Mouse (Mus musculus) heart, embryonic 16.5 days (tissue): ENCODE results near the gene Crocc. TPM values are rescaled to one million over a fixed set of nuclear protein-coding genes. Genes with fewer than 3 reads are reported as not detected.
A peak's percentile ranks its signal among the peaks of the same experiment; 100 is the strongest.

Experiments used
- ATAC-seq: fragments of 200-750 bp; cut with Nextera tagmentation; replicated peaks from 2 replicates; pipeline ENCODE4 v1.8.0; 2017; ENCODE audit warnings: moderate number of reproducible peaks; ENCODE audit not compliant: insufficient read depth, low FRiP score; ENCODE audit errors: extremely low read depth
- H3K27ac ChIP-seq: fragments of 300-500 bp; sonication (generic); 2 replicates; pipeline ENCODE4 v1.5.1; 2014; ENCODE audit warnings: mild to moderate bottlenecking, low read length, control low read depth, moderate library complexity
- H3K27me3 ChIP-seq: fragments of 300-500 bp; sonication (generic); 2 replicates; pipeline ENCODE4 v1.6.1; 2014; ENCODE audit warnings: low read length, mixed read lengths; ENCODE audit not compliant: control insufficient read depth, insufficient read depth
- H3K36me3 ChIP-seq: fragments of 300-500 bp; sonication (generic); 2 replicates; pipeline ENCODE4 v1.6.1; 2014; ENCODE audit not compliant: control insufficient read depth, insufficient read depth
- H3K4me1 ChIP-seq: fragments of 300-500 bp; sonication (generic); 2 replicates; pipeline ENCODE4 v1.6.1; 2014; ENCODE audit warnings: low read length, mixed read lengths; ENCODE audit not compliant: control insufficient read depth, insufficient read depth
- H3K4me2 ChIP-seq: fragments of 300-500 bp; sonication (generic); 2 replicates; pipeline ENCODE4 v1.6.1; 2014; ENCODE audit warnings: low read depth, mild to moderate bottlenecking, control low read depth, low read length
- H3K4me3 ChIP-seq: fragments of 300-500 bp; sonication (generic); 2 replicates; pipeline ENCODE4 v1.5.1; 2014; ENCODE audit warnings: mild to moderate bottlenecking, control low read depth, low read length
- H3K9ac ChIP-seq: fragments of 300-500 bp; sonication (generic); 2 replicates; pipeline ENCODE4 v1.6.1; 2014; ENCODE audit warnings: low read length, control low read depth
- H3K9me3 ChIP-seq: fragments of 300-500 bp; sonication (generic); replicated peaks from 2 replicates; pipeline ENCODE4 v1.6.1; 2016; ENCODE audit warnings: low read length; ENCODE audit not compliant: control insufficient read depth
- WGBS: fragments of 180-500 bp; shearing (Covaris S2); extraction: QIAGEN DNeasy Blood & Tissue Kit; methylation state at CpG from one replicate; pipeline ENCODE4 v1.1.7; 2014; 5-methylcytosine and 5-hydroxymethylcytosine counted together
- polyA plus RNA-seq: library from polyadenylated mRNA; unstranded; fragments of >200 nt; fragmentation: Nextera tagmentation; extraction: Ambion mirVana; gene quantifications from 2 replicates; pipeline ENCODE4 v1.2.1, GENCODE M21; 2015

Gene Crocc
- polyA plus RNA-seq: 3.0 and 4.2 TPM in 2 replicates

GRCm38 (mm10) chr4:141060426-141061301 is at the start of gene Crocc:
Crocc (minus strand) TSS chr4:141060550.
- no peaks in the 10 kb centered on the region for H3K27me3 ChIP-seq
- under 1% methylated on average over 75 of the region's 77 CpGs for WGBS
- peaks cover 23% of the 10 kb centered on the region for H3K4me1 ChIP-seq
- peak within 1 kb of the TSS; percentile 90 for H3K27ac ChIP-seq
- peak within 1 kb of the TSS; percentile 82 for H3K9ac ChIP-seq
- peak; percentile 96 for ATAC-seq
- H3K4me3 ChIP-seq: peak within 1 kb of the TSS; percentile 70
- H3K36me3 ChIP-seq: peaks cover 11% of the 10 kb centered on the region
- no peaks in the 10 kb centered on the region for H3K9me3 ChIP-seq
- H3K4me2 ChIP-seq: peak within 1 kb of the TSS; percentile 77

- WGBS: 20% methylated on average over 10 of the region's 10 CpGs
- H3K4me3 ChIP-seq: no peak overlapping the region
- ATAC-seq: no peak; the same call in 1 of the 2 replicates
These were observed 47.9 kb upstream of the Crocc start for GRCm38 (mm10) chr4:141108196-141108732.

GRCm38 (mm10) chr4:141106526-141107183 is 46.3 kb upstream of the Crocc start:
- H3K9me3 ChIP-seq: 0 out of 2 replicates have a peak, but pooled peaks cover 3% of the 10 kb centered on the region
- 81% methylated on average over 16 of the region's 16 CpGs for WGBS
- no peak overlapping the region for H3K27ac ChIP-seq
- H3K4me3 ChIP-seq: no peak overlapping the region
- no peak overlapping the region for H3K4me2 ChIP-seq
- ATAC-seq: no peak
- H3K4me1 ChIP-seq: no peaks in the 10 kb centered on the region
- H3K27me3 ChIP-seq: no peaks in the 10 kb centered on the region
- no peak overlapping the region for H3K9ac ChIP-seq
- H3K36me3 ChIP-seq: peaks cover 5% of the 10 kb centered on the region; the same call in 1 of the 2 replicates

More at GRCm38 (mm10) chr4:141108196-141108732, 47.9 kb upstream of the Crocc start:
- no peak overlapping the region for H3K4me2 ChIP-seq
- H3K9me3 ChIP-seq: no peaks in the 10 kb centered on the region
- H3K27ac ChIP-seq: peak overlapping the region; percentile 30; the same call in 1 of the 2 replicates
- H3K4me1 ChIP-seq: no peaks in the 10 kb centered on the region
- H3K27me3 ChIP-seq: no peaks in the 10 kb centered on the region
- H3K9ac ChIP-seq: 0 out of 2 replicates have a peak overlapping the region, but pooled peaks have one; percentile 9
- H3K36me3 ChIP-seq: peaks cover 5% of the 10 kb centered on the region; the same call in 1 of the 2 replicates

- no peaks in the 10 kb centered on the region for H3K36me3 ChIP-seq
- ATAC-seq: no peak
- no peak overlapping the region for H3K9ac ChIP-seq
- no peaks in the 10 kb centered on the region for H3K27me3 ChIP-seq
- no peak overlapping the region for H3K4me2 ChIP-seq
- no peak overlapping the region for H3K27ac ChIP-seq
- 0 out of 2 replicates have a peak, but pooled peaks cover 3% of the 10 kb centered on the region for H3K9me3 ChIP-seq
- H3K4me3 ChIP-seq: no peak overlapping the region
- 62% methylated on average over 6 of the region's 6 CpGs for WGBS
- no peaks in the 10 kb centered on the region for H3K4me1 ChIP-seq
These were observed 41.5 kb upstream of the Crocc start for GRCm38 (mm10) chr4:141101855-141102254.

GRCm38 (mm10) chr4:141101291-141101690 is 40.9 kb upstream of the Crocc start:
- Histone ChIP-seq H3K36me3 (no peaks in the 10 kb centered on the region), H3K27me3 (no peaks in the 10 kb centered on the region), H3K4me2 (no peak overlapping the region), H3K4me1 (no peaks in the 10 kb centered on the region), H3K27ac (no peak overlapping the region), H3K9ac (no peak overlapping the region), H3K9me3 (0 out of 2 replicates have a peak, but pooled peaks cover 3% of the 10 kb centered on the region), H3K4me3 (no peak overlapping the region)
- WGBS: 93% methylated on average over 9 of the region's 9 CpGs
- no peak for ATAC-seq

GRCm38 (mm10) chr4:141099956-141100355 is 39.6 kb upstream of the Crocc start:
- H3K27me3 ChIP-seq: no peaks in the 10 kb centered on the region
- 0 out of 2 replicates have a peak, but pooled peaks cover 3% of the 10 kb centered on the region for H3K9me3 ChIP-seq
- H3K9ac ChIP-seq: no peak overlapping the region
- H3K4me1 ChIP-seq: no peaks in the 10 kb centered on the region
- H3K4me3 ChIP-seq: no peak overlapping the region
- H3K4me2 ChIP-seq: no peak overlapping the region
- H3K27ac ChIP-seq: no peak overlapping the region
- 69% methylated on average over 5 of the region's 5 CpGs for WGBS
- no peaks in the 10 kb centered on the region for H3K36me3 ChIP-seq
- no peak for ATAC-seq

GRCm38 (mm10) chr4:141098935-141099334 is 38.6 kb upstream of the Crocc start:
- no peaks in the 10 kb centered on the region for H3K4me1 ChIP-seq
- 0 out of 2 replicates have a peak, but pooled peaks cover 3% of the 10 kb centered on the region for H3K9me3 ChIP-seq
- no peak overlapping the region for H3K27ac ChIP-seq
- no peaks in the 10 kb centered on the region for H3K36me3 ChIP-seq
- H3K4me3 ChIP-seq: no peak overlapping the region
- no peak for ATAC-seq
- WGBS: 42% methylated on average over 4 of the region's 4 CpGs
- no peak overlapping the region for H3K9ac ChIP-seq
- H3K4me2 ChIP-seq: no peak overlapping the region
- no peaks in the 10 kb centered on the region for H3K27me3 ChIP-seq

- no peak for ATAC-seq
- Histone ChIP-seq H3K4me1 (no peaks in the 10 kb centered on the region), H3K9me3 (0 out of 2 replicates have a peak, but pooled peaks cover under 1% of the 10 kb centered on the region), H3K27me3 (no peaks in the 10 kb centered on the region), H3K36me3 (no peaks in the 10 kb centered on the region), H3K4me3 (no peak overlapping the region), H3K27ac (no peak overlapping the region), H3K9ac (no peak overlapping the region), H3K4me2 (no peak overlapping the region)
- 34% methylated on average over 9 of the region's 9 CpGs for WGBS
These were observed 36.4 kb upstream of the Crocc start for GRCm38 (mm10) chr4:141096710-141097109.
